Mouse (Mus musculus): ENCODE measurements at regions not wholly inside any gene's neighbourhood (a gene's known extent, or its start where the extent isn't known, plus 50 kb on each side); places are given as distances from the start of the nearest gene placed in this dataset.

DNA sequence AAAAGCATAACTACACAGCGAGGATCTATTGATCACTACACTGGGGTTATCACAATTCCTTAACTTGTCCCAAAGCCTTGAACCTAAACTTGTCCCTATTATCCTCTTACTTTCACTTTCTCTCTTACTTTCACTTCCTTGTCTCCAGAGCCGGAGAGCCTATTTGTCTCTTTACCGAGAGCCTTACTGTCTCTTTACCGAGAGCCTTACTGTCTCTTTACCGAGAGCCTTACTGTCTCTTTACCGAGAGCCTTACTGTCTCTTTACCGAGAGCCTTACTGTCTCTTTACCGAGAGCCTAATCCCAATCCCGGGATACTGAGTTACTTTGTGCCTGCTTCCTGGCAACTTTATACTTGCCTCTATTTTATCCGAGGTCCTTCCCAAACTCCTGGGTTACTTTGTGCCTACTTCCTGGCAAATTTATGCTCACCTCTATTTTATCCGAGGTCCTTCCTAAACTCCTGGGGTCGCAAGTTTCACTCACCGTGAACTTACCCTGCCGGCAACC is 335.3 kb upstream of the Ccng1 start:
- peak; percentile 43 for DNase-seq (ENCODE audit: low spot score)

DNA sequence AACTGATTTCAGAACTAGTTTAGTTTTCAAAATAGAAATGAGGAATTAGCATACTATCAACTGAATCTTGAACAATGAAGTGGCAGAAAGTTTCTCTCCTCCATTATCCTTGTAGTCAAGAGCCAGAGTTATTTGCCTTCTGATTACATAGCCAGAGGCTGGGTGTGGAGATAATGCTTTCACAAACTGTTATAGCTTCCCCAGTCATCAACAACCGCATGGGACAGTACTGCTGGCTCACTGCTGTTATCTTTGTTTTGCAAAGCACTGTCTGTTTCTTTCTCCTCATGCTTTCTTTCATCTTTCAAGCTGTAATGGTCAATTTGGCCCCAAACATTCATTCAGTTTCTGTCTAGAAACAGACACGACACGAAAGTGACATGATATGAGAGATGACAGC is 308.5 kb upstream of the Ccng1 start:
- DNase-seq (ENCODE audit: low spot score) = no peak

DNA sequence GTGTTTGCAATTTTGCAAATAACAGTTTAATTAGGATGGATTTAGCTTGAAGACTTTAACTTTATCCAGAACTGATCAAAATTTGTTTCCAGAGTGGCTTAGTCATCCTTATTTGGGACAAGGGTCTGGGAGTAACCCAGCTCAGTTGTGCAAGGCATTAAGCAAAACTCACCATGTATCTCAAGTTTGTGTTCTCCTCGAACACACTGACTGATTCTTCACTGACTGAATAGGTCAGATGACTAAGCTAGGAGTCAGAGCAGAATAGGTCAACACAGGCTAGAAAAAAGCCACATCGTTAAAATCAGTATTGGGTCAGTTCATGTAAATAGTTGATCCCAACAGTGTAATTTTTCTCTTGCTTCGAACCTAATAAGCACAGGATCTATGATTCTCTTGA is 302.7 kb upstream of the Ccng1 start:
- DNase-seq (ENCODE audit: low spot score) = no peak

DNA sequence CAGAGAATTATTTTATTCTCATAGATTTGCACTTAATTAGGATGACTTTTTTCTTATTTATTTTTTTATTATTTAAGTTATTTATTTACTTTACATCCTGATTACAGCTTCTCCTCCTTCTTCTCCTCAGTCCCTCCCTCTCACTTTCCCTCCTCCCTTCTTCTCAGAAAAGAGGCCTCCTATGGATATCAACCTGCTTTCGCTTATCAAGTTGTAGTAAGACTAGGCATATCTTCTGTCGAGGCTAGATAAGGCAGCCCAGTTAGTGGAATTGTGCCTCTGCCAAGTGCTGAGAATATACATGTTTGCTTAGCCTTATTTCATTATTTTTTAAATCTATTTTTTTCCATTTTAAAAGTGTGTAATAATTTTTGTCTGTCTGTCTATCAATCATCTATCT is 274.9 kb upstream of the Ccng1 start:
- DNase-seq (ENCODE audit: low spot score) = no peak

DNA sequence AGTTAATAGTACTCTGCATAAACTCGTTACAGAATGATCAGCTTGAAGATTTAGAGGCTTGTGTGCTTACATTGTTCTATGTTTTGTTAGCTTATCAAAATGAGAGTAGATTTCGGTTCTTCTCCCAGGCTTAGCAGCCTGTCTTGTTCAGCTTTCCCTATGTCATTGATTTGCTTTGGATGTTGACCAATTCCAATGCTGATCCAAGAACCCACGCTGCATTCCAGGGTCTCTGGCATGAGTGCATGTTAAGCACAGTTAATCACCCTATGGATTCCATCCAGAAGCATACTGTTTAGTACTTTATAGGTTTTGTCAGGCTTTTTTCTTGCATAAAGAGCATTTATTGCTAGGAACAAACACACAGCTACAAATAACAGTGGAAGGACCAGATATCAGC is 255.0 kb upstream of the Ccng1 start:
- DNase-seq (ENCODE audit: low spot score) = no peak

DNA sequence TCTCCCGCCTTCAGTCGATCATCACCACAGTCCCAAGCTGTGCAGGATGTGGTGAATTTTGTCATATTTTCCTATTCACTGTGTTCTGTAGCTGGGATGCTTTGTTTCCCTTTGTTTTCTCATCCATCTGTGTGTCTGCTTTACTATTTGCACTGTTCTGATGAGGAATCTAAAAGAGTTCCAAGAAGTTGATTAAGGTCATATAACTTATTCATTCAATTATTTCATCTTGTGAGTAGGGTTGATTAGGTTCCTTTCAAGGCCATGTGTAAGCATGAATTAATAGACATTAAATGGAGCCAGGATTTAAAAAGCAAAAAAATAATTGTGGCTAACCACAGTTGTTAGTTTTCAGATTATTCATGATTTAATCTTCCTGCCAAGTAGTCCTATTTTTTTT is 217.7 kb upstream of the Ccng1 start:
- no peak for DNase-seq (ENCODE audit: low spot score)

DNA sequence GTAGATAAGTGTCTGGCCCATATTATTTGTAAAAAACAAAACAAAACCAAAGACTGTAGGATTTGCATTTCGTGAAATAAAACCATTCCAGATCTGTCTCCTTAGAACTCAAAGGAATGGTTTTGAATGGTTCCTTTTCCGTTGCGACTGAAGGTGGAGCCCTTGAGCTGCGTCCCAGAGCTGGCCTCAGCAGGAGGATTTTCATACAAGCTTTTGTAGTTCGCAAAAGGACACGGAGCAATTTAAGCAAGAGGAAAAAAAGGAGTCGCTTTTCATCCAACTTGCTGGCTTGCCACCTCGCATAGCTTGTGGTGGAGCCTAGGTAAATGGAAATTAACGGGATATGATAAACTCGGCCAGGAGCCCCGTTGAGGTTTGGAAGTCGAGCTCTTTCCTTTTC is 172.1 kb upstream of the Ccng1 start:
- peak; percentile 60 for DNase-seq (ENCODE audit: low spot score)

DNA sequence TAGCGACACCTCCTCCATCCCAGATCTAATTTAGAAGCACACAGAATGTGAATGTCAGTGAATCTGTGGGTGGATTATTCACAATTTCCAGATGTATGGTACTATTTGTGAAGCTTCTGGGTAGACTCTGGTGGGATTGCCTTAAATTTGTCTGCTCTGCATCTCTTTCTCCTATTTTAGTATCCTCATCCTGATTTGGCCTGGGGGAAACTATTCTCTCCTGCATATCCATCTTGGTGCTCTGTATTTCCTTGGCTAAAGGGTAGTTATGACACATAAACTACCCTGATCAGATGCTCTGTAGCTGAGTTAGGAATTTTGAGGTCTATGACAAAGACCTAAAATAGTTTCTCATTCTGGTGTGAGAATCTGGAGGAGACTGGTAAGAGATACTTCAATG is 136.4 kb upstream of the Ccng1 start:
- no peak for DNase-seq (ENCODE audit: low spot score)

DNA sequence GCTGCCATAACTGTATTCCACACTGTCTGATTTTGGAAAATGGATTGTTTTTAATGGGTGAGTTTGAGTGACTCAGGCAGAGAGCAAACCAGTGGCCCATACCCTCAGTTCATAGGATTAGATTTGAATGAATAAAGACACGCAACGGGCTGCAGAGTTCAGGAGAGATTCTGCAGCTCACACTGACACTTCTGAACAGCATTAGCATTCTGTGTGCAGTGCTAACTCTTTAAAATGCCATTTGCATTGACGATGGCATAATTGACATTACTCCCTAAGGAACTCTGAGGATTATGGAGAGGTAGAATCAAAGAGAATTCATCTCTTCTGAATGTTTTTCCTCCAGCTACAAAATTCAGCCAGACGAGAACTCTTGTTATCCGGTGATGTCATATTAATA is 129.4 kb upstream of the Ccng1 start:
- no peak for DNase-seq (ENCODE audit: low spot score)

DNA sequence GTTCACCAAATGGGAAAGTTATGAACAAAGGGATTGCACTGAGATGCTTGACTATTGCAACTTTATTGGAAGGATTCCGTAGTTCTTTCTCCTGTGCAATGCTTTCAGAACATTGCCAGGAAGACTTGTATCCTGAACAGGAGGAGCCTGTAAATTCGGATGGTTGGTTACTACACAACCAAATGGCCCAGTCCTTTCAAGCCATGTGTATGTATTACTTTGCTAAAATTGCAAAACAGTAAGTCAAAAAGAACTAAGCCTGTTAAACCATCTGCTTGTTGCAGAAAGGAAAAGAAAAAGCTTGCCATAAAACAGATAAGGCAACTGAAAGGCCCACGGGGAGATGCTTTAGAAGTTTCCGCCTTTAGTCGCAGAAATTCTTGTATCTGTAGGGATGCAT is 124.5 kb upstream of the Ccng1 start:
- DNase-seq (ENCODE audit: low spot score) = no peak

DNA sequence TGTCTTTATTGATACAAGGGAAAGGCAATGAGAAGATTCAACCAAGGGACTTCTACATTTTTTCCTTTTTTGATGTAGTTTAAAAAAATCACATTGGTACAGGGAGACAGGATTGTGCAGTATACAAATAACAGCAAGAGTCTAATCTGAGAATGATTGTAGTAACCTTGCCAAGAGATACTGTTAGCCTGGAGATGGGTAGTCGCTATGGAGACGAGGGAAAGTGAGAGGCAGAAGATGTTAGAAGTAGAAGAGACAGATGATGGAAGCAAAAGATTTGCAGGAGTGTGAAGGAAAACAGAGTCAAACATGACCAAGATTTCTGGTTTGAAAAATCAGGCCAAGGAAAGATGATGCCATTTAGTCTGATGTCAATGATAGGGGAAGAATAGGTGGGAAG is 117.9 kb upstream of the Ccng1 start:
- no peak for DNase-seq (ENCODE audit: low spot score)

DNA sequence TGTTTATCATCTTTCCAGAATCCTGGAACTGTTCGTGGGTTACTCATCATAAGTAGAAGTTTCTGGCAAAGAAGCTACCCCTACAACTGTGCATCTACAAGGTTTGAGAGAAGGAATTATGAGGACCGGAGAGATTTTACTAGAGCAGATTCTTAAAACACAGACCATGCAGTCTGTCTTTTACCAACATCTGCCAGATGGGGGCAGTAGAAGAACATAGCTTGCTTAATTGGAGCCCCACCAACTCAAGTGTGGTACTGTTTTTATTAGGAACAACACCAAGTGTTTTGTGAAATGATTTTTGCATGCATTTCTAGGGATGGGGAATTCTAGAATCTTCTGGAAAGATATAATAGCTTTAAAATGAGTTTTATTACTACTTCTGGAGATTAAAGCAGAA is 110.6 kb upstream of the Ccng1 start:
- peak; percentile 57 for DNase-seq (ENCODE audit: low spot score)

DNA sequence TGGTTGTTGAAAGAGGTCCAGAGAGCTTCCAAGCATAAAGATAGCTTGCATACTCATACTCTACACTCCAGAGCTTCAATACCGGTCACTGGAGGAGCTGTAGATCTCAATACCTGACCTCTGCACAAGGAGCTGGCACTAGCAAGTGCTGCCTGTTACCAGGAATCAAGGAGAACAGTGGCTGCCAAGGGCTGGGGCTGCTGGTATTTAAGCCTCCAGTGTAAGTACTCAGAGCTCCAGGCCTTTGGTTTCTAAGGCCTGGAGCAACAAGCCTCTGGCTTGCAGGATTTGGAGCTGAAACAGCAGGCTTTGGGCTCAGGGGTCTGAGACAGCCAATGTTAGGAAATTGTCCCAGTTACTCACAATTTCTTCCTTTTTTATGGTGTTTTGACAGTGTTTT is 96.2 kb upstream of the Ccng1 start:
- DNase-seq (ENCODE audit: low spot score) = no peak

DNA sequence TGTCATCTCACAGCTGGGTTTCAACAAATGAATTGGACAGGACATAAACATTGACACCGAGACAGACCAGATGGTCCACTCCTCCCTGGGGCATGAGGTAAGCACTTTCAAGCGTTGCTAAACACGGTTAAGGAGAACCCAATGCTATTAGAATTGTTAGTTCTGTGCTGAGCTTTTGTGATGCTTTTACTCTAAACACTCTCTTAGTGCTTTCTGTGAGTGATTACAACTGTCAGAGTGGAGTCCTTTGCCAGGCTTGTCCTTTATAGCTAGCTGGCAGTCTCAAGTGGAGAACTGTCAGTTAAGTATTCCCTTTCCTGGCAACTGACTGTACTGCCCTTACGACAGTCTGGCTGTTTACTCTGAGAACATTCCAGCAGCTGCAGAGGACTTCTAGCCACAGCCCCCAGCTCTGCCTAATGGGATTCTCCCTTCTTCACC is 95.6 kb upstream of the Ccng1 start:
- DNase-seq (ENCODE audit: low spot score) = no peak

DNA sequence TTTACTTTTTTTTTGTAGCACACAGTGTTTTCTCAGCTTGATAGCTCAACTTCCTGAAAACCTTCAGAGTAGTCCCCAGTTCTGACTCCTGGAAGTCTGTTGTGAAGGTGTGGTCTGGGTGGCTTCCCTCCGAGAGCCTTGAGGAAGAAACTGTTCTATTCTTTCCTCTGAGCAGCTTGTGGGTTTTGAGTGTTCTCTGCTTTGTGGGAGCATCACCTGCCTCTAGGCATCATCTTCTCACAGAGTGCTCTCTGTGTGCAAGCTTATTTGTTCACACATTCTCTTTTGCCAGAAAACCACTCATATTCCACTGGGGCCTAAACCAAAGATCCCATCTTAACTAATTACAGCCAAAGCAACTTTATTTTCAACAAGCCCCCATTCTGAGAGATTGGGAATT is 91.5 kb upstream of the Ccng1 start:
- no peak for DNase-seq (ENCODE audit: low spot score)

DNA sequence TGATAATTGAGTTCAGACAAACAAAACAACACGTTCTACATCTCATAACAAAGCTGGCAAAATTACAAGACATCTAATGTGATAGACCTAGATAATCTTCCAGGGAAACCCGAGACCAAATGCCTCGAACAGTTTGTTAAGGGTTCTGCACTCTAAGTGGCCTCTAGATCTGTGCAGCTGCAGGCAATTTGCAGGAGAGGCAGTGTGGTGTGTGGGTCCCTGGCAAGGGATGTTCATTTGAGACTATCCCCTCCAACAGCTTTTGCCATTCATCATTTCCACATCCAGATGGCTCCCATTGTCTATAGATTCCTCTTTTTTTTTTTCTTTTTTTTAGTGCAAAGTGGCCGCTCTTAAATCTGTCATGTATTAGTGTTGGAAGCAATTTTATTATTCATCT is 80.3 kb upstream of the Ccng1 start:
- no peak for DNase-seq (ENCODE audit: low spot score)
